Mouse (Mus musculus) 416B (cell line): ENCODE measurements around the gene Rnd3.

Experiments used
- DNase-seq: peaks from one replicate; pipeline ENCODE4 v3.0.0; 2011; ENCODE audit warnings: low read depth

Gene Rnd3

GRCm38 (mm10) chr2:51148975-51149374 lies at the start of gene Rnd3:
Rnd3 (minus strand) TSS chr2:51149111.
- no peak for DNase-seq

DNA sequence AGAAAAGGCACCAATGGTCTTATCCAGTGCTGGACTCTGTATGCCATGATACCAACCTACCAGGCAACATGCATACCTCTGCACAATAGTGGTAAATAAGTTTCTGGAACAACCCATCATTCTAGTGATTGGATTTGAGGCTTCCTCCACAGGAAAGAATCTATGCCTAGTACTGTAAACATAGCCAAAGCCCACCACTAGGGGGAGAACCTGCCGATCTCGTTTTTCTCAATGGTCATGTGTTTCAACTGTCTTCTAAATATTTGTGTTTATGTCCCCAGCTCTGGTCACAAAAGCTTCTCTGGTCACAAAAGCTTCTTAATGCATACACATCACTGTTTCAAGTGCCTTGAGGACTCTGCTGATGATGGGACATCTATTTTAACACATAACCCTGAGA lies 43.4 kb upstream of the Rnd3 start:
- DNase-seq, result no peak

DNA sequence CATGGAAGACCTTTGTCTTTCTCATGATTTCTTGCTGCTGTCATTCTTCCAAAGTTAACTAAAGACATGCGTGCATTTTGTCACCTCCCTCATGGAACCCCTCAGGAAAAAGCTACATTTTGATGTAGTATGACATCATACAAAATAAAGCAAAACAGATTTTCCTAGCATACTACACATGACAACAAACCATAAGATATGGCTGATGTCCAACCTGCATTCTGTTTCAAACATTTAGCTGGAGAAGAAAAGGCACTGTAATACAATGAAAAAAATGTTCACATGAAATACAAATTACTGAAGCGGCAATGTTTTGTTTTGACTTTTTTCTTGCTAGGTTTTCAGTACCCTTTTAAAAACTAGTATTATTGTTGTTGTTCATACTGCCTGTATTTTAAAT lies 36.9 kb upstream of the Rnd3 start:
- no peak for DNase-seq

GRCm38 (mm10) chr2:51182990-51183389 lies 34.1 kb upstream of the Rnd3 start:
- DNase-seq, result no peak

DNA sequence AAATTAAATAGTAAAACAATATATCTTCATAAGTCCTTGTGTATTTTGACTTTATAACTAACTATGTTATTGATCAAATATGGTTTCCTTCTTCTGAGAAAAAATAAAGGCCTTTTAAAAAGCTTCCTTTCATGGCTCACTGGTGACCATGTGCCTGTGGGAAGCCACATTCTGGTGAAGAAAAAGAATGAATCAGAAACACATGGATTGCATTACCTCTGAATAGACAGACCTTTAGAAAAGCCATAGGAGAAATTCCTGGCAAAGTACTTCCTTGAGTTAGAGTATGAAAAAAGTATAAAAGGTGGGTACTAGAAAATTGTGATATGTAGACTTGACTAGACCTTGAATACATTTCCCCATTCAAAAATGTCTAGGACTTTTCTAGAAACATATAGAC lies 32.5 kb upstream of the Rnd3 start:
- DNase-seq, result no peak

DNA sequence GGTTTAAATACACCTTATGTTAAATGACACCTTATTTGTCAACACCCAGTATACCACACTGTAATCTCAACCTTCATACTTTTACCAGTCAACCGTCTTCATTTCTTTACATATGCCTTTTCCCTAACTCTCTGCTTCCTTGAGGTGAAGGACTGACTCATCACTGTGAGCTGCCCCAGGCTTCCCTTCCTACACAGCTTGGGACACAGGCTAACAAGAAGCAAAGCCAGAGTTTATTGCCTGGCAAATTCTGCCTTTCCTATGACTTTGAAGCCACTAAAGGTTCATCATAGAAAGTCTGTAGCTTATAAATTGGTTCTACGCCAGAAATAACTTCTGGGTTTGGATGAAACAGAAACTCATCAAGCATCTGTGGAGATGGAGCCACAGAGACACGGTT lies 30.2 kb upstream of the Rnd3 start:
- no peak for DNase-seq

- no peak for DNase-seq
Observed at GRCm38 (mm10) chr2:51177615-51178014, 28.7 kb upstream of the Rnd3 start.

- no peak for DNase-seq
Observed at GRCm38 (mm10) chr2:51175276-51175675, 26.4 kb upstream of the Rnd3 start.

GRCm38 (mm10) chr2:51161110-51161509 lies 12.2 kb upstream of the Rnd3 start:
- DNase-seq, result no peak

DNA sequence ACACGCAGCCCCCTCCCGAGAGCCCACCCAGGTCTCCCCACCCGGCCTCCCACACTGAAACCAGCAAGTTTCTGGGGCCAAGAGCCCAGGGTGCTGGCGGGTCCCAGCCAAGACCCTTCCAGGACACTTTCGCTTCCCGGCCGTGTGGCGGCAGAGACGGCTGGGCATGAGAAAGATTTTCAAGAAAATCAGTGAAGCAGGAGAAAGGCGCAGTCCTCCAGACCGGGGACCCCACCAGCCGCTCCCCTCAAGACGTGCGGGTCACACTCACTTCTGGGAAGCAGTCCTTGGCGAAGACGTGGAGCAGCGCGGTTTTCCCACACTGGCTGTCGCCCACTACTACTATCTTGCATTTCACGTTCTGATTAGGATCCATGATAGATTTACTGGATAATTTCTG lies 457 bp downstream of the Rnd3 start:
- DNase-seq, result no peak

- no peak for DNase-seq
Observed at GRCm38 (mm10) chr2:51148065-51148407, 875 bp downstream of the Rnd3 start.

GRCm38 (mm10) chr2:51147318-51148064 lies 1.4 kb downstream of the Rnd3 start:
- DNase-seq, result no peak

DNA sequence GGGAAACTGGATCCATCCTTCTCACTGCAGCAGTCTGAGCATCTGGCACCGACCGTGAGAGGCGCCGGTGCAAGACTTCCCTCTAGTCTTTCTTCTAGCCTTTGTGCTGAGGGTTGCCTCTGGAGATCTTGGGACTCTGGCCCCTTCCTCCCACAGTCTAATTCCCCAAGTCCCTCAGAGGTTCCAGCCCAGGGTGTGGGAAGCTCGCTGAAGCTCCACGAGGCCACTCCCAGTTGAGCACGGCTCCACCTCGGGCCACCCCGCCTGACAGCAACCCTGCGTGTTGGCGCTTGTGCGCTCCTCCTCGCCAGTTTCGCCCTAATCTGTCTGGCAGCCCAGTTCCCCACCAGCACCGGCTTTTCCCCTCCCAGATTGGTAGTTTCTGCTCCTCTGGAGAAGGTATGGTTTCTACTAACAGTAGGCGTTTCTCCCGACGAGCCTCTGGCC lies 2.0 kb downstream of the Rnd3 start:
- DNase-seq, result no peak

DNA sequence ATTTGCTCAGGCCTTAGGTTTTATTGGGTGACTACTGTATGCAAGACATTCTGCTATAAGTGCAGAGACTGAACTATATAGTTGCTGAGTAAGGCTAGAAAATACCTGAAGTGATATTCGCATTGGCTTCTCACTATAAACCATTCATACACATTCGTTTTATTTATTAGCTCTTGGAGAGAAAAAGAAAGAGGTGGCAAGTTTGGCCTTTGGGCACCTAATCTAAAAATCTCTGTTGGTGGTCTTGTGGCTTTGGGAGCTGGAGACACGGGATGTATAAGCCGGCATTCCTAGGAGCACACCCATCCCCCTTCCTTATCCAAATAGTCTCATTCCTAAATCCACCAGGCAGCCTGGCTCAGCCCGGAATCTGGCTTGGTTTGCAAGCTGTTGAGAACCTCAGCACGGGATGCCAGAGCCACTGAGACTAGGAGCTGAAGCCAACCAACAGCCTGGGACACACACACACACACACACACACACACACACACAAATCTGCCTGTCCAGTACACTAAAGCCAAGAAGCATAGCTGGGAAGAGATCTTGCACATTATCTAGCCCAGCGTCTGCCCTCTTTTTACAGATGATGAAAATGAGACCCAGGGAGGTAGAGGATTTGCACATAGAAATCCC lies 3.0 kb downstream of the Rnd3 start:
- no peak for DNase-seq

DNA sequence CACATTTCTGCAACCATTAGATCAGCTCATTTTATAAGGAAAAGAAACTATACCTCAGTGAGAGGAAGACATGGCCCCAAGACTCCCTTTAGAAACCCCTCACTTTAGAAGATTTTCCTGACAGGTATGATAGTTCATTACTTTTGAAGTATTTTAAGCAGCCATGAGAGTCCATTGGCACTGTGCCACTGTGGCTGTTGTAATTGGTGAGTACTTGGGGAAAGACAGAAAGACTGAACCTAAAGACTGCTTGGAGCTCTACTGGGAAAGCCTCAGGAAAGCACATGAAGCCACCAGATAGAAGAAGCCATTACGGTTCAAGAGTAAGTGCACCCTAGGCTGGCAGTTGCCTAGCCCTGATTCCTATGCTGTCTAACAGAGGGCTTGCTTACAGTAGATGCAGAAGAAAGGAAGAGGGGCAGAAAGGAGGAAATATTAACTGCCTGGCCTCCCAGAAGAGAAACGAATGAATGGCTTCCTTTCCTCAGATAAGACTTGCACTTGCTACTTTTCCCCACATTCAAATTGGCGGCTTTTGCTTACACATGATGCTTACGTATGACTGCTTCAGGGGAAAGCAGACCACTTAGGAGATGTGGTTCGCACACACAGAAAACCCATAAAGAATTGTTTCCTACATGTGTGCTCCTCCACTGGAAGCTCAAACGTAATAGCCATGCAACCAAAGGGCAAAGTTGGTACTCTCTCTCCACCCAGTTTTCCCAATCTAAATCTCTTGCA lies 4.4 kb downstream of the Rnd3 start:
- no peak for DNase-seq

DNA sequence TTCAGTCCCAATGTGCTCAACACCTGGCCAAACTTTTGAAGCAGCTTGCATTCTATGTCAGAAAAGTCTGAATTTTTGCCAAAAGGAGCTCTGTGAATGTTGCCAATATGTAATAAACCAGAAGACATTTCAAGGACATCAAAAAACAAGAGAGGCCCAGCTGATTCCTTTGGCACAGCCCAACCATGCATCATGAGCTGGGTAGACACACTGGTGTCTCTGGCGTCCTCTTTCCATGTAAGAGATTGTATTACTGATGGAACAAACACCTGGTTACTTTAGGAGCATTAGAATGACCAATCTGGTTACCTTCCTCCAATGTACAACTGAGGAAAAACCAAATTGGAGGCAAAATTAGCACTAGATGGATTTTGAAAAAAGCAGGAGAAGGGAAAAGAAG lies 6.5 kb downstream of the Rnd3 start:
- no peak for DNase-seq

DNA sequence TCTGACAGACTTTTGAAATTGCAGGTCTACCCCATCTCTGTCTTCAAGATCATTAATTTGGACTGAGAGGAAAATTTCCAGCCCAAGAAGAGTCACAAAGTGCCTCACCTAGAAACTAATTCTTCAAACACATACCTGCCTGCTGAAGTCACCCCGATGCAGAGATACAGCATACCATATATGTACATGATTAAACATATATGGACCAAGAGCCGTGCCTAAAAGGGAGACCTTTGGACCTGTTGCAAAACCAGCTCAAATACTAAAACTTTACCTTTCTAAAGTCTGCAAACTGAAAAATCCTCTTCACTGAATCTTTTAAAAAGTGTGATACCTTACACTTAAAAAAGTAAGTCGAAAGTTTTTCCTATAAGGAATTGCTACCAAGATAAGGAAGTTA lies 7.6 kb downstream of the Rnd3 start:
- no peak for DNase-seq

DNA sequence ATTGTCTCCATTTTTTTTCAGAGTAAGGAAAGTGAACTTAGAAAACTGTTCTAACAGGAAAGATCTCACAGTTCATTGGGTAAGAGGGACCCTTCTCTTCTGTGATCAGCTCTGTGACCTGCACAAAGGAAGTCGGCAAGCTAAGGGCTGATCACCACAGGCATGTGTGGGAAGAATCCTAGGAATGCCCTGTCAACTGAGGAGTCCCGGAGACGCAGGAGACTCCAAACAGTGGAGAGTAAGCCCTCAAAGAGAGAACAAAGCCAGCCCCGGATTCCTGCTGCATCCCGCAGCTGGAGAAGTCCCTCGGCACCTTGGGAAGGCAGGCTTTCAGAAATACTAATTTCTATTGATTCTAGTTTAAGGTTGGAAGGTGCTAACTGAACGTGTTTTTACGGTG lies 8.4 kb downstream of the Rnd3 start:
- DNase-seq, result no peak

- no peak for DNase-seq
Observed at GRCm38 (mm10) chr2:51139912-51140446, 8.9 kb downstream of the Rnd3 start.

GRCm38 (mm10) chr2:51139218-51139911 lies 9.5 kb downstream of the Rnd3 start:
- no peak for DNase-seq

DNA sequence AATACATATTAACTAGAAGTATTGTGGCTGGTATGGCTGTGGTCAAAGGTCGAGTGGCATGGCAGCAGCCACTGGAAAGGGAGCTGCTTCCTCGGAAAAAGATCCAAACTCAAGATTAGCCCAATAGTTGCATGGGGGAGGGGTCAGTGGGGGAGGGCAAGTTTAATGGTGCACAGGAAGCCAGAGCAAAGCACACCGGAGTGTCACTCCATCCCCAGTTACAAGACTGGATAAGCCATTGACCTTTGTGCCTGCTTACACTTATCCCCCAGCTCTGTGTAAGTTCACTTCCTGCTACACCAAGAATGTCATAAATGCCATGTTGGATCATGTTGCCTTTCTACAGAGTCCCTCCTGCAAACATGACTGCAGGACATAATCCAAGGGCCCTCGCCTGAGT lies 11.2 kb downstream of the Rnd3 start:
- no peak for DNase-seq

DNA sequence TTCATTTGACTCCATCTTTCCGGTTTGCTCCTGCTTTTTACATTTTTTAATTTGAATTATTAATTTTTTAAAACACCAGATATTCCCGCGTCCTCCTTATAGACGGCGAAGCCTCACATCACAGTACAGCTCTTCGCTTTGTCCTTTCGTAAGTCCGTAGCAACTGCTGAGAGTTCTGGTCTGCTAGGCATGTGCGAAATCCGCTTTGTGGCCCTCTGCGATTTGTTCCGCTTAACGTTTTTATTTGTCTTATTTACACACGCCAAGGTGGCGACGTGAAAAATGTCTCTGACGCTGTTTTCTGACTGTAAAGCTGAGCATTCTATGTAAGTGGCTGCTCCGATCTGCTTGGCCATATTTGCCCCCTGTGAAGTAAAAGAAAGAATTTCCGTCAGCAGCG lies 16.7 kb downstream of the Rnd3 start:
- no peak for DNase-seq
